Mouse (Mus musculus) gastrocnemius, postnatal 14 days (tissue): ENCODE data around the gene Mrtfb. TPM values are rescaled to one million over a fixed set of nuclear protein-coding genes. Genes with fewer than 3 reads are reported as not detected.

Source experiments
- DNase-seq: peaks from one replicate; pipeline ENCODE4 v3.0.0; 2021; ENCODE audit warnings: mixed read lengths
- intact Hi-C: fragments of 180-260 bp; cut with DNase I; formaldehyde crosslinking; loops from one replicate; pipeline ENCODE4 v1.15.1; 2025; ENCODE audit warnings: low total_unique reads
- long read RNA-seq, 2 experiments: library from polyadenylated mRNA; stranded (forward); transcript quantifications; one replicate each; pipeline ENCODE4 v2.0.0; 2021
- total RNA-seq, 2 experiments: library from RNA; stranded (reverse); gene quantifications; 2 replicates each; pipeline ENCODE4 v1.2.3; 2021

The Mrtfb gene
- 10 to 100 TPM; 27.4 to 33.3 TPM for total RNA-seq
- long read RNA-seq, experiment 1, partial matches to known transcripts, result 2 of 8 reads
- long read RNA-seq, experiment 1, other reads (novel, unspliced or antisense), result 6 of 8 reads
- long read RNA-seq, experiment 2, full-length matches to known transcripts, result 2 of 8 reads
- long read RNA-seq, experiment 2, partial matches to known transcripts, result 2 of 8 reads
- long read RNA-seq, experiment 2, other reads (novel, unspliced or antisense), result 4 of 8 reads

DNA sequence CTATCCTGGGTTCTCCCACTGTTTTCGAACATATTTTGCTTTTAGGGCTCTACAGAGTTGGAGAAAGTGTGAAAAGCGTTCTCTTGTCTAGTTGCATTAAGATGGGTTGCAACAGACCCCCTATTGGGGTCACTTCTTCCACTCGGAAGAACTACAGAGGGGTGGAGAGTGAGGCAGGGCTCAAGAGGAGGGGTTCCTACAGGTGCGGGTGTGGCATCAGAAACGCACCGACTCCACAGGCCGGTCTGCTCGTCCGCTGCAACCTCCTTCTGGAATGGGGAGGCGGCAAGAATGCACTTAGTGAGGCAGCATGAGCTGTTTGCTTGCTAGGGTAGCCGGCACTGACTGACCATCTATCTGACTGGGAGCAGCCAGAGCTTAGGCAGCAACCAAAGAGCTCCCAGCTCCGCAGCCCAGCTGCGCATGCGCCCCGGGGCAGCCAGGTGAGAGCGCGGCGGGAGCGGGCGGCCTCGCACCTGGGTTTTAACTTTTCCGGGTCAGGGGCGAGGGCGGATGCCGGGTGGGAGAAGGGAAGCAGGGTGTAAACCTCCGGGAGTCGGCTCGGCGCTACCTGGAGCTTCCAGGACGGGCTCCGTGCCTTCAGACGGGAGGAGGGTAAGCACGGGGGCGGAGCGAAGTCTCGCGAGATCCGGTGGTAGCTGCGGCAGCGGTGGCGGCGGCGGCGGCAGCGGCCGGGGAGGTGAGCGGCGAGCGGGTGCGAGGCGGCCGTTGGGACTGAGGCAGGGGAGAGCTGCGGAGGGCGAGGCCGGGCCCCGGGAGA is at the start of gene Mrtfb:
TSS of gene Mrtfb (plus strand) at position 627 of the 781 bp plus-strand sequence.
- intact Hi-C loops, result no loop called here
- DNase-seq, result peak; percentile 91

DNA sequence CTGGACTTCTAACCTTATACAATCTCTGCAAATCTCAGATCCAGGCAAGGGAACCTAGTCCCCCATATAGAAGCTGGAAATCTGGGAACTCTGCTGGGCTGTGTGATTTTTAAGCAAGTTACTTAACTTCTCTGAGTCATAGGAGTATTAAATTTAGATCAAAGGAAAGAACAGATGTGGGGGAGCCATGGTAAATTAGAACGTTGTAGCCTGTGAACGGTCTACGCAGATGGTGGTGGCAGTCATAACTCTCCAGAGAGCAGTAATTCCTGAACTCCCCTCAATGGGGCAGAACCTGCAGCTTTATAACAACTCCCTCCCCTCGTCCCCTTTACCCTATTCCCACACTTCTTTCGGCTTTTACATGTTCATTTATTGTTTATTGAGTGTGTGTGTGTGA is 48.6 kb upstream of the Mrtfb start:
- intact Hi-C loops, result no loop called here
- no peak for DNase-seq

DNA sequence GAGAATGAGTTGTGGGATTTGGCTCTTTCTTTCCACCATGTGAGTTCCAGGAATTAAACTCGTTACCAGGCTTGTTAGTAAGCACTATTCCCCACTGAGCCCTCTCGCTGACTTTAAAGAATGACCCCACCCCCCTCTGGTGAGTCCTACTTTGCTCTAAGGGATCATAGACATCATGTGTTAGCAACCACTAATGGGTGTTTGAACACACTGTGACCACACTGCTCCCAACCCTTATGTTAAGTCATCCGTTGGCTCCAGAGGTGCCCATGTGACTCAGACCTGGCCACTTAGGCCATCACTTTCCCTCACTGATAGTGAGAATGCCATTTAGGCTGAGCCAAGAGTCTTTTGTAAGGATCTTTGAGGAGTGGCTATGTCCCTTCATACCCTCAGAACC is 48.2 kb upstream of the Mrtfb start:
- intact Hi-C loops, result no loop called here
- DNase-seq, result no peak

DNA sequence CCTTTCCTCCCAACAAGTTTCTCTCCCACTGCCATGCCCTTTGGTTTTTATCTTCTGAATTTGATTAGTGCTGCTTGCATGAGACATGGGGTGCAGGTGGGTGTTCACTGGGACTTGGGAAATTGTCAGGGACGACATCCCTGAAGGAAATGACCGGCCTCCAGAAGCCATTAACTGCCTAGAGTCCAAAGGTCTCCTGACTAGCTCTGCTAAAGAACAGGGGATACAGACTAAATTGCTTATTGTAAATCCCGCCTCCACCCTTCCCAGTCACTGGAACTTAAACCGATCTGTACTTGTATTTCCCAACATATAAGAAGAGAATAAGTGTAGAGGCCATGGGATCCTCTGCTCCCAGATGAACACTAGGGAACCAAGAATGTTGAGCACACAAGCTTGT is 43.5 kb upstream of the Mrtfb start:
- DNase-seq, result no peak
- intact Hi-C loops, result no loop called here

DNA sequence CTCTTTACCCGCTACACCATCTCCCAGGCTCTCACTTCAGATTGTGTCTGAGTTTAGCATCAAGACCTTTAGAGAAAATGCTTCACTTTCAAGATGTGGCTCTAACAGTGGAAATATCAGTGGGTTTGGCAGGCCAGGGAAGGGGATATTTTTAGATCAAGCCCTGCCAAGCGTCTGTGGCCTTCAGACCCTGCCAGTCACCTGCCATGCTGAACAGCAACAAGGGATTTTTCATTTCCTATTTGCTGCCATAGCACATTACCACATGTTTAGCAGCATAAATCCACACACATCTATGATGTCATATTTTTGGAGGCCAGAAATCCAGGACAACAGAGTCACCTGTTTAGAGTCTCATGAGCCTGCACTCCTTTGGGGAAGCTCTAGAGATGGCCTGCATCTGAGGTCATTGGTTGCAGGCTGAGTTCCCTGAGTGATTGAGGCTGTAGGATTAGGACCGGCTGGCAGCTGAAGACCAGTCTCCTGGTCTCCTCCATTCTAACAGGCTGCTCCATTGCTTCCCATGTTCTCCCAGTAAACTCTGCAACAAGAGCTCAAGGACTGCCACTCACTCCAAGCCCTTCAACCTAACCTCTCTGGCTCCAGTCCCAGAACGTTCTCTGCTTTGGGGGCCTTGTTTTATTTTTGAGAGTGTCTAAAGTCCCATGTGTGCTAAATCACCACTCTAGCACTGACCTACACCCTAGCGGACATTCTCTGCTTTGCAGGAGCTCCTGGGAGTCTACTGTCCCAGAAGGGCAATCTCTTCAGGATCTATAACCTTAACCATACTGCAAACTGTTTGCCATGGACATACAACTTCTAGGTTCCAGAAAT is 39.9 kb upstream of the Mrtfb start:
- intact Hi-C loops, result no loop called here
- DNase-seq, result peak; percentile 35

DNA sequence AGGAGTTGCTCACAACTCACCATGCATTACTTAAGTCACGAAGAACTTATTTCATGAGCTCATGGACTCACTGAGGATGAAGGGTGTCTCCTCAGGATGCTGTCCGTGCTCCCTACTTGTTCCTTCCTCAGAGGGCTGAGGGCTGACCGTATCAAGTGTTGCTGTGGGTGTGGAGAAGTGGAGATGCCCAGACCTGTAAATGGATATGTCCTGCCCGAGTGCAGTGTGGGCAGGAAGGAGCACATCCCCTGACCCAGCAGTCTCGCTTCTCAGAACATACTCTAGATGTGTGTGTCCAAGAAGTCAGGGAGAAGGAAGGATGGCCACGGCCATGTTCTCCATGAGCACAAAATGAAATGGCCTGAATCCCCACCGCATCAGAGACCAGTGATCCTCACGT is 38.3 kb upstream of the Mrtfb start:
- DNase-seq, result peak; percentile 20
- intact Hi-C loops, result no loop called here

DNA sequence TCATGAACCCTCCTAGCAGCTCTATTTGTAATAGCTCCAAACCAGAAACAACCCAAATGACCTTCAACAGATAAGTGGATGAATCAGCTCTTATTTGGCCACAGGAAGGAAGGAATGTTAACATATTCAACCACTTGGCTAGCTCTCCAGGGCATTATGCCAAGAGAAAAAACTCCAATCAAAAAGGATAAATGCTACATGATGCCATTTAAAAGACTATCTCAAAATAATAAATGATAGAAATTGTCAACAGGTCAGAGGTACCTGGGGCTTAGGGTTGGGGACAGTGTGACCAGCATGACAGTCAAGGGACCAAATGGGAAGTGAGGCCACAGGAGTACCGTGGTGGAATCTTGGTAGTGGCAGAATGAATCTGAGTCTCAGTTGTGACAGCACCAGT is 34.8 kb upstream of the Mrtfb start:
- intact Hi-C loops, result no loop called here
- DNase-seq, result no peak

DNA sequence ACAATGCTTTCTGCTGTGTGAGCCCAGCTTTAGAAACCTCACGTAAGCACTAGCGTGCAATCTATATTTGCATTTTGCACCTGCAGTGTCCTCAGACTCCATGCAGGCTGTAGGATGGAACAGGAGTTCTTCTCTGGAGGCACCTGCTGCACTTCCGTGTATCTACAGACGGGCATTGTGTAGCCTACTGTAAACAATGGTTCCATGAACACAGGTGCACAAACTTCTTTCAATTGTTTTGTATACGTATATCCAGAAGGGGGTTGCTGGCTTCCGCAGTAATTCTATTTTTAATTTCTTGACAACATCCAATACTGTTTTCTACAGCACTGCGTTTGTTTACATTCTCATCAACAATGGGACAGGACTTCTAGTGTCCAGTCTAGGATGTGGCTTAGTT is 24.2 kb upstream of the Mrtfb start:
- DNase-seq, result no peak
- intact Hi-C loops, result no loop called here

DNA sequence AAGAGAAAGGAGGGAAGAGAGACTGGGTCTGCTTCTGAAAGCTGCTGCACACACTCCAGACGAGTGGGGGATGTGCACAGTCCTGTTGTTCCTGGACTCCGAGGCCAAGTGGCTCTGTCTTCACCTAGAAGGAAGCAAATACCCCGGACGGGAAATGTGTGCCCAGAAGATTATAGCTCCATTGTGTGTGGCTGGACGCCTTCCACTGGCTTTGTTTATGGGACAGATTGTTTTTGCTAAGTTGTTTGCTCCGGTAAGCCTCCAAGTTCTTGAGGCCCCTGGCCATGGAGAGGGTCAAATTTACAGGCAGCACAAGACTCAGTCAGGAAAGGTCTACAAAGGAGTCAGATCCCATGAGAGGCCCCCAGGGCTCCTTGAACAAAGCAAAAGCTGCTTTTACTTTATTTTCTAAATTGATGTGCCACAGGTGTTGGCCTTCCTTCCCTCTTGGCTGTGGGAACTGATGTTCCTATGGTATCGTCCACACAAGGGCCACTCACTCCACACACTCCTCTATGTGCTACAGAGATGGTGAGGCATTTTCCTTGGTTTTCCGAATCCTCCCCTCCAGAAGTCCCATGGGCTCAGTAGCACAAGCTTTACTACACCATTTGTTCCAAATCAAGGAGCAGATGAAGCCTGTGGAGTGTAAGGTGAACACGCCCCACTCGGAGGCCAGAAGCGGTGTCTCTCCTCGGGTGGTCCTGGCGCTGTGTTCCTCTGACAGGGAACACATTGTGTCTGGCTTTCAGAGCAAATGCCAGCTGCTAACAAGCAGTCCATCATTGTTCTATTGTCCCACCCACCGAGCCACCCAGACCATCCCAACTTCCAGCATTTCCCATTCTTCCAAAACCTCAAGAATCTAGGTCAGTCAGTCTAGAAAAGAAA is 23.1 kb upstream of the Mrtfb start:
- intact Hi-C loops, result no loop called here
- DNase-seq, result peak; percentile 23

DNA sequence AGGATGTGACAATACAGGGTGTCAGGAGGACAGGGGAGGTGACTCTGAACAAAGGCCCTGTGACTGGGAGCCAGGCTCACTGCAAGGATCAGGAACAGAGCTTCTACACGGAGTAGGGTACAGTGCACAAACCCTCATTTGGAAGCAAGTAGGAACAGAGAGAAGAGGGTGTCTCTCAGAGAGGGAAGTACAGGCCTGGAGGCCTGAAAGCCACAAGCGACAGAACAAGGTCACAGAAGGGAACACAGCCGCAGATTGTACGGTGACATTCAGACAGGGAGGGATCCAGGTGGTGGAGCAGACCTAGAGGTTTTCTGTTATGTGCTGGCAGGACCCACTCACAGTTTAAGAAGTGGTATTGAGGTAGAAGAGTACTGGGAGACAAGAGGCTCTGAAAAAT is 17.2 kb upstream of the Mrtfb start:
- intact Hi-C loops, result no loop called here
- DNase-seq, result no peak

DNA sequence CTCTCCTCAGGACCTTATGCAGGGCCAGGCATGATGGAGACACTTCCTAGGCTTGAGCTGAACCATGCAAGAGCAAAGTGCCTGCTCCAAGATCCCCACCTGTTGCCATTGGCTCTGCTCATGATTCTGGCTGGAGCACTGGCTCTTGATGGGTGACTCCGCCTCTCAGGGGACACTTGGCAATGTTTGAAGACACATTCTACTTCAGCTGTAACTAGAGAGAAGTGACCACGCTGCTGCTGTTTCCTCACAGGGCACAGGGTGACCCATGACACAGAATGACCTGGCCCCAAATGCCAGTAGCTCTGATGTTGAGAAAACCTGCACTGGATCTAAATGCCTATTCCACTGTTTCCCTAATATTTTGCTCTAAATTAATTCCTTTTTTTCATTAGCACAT is 16.7 kb upstream of the Mrtfb start:
- peak; percentile 42 for DNase-seq
- intact Hi-C loops, result no loop called here

DNA sequence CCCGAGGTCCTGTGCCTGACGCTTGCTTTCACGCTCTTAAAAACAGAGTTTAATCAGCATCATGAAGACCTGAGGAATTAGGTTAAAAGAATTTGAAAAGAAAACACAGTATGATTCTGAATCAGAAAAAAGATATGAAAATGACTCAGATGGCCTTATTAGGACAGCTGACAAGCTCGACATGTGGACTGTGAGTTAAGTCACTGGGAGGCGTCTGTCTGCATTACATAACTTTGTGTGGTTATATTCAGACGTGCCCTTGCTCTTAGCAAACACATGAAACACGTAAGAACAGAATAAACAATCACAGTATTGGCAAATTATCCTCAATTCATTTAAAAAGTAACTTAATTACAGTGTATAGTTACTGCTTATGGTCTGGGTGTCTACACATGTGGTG is 16.0 kb upstream of the Mrtfb start:
- no peak for DNase-seq
- intact Hi-C loops, result no loop called here

DNA sequence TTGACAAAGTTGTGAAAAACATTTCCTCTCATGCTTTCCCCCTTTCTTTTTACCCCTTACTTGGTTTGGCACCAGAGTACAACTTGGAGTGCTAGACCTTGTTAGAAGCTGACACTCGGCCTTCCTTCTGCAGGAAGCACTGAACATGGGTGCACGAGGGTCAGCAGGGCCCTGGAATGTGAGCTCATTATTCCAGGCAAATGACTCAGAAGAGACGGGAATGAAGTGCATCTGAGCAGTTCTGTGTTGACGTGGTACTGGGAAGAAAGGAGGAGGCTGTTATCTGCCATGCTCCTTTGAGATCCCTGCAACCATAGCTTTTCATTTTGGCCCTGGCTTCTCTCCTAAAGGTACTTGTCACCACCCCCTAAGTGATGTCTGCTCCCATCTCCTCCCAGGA is 10.6 kb upstream of the Mrtfb start:
- intact Hi-C loops, result no loop called here

DNA sequence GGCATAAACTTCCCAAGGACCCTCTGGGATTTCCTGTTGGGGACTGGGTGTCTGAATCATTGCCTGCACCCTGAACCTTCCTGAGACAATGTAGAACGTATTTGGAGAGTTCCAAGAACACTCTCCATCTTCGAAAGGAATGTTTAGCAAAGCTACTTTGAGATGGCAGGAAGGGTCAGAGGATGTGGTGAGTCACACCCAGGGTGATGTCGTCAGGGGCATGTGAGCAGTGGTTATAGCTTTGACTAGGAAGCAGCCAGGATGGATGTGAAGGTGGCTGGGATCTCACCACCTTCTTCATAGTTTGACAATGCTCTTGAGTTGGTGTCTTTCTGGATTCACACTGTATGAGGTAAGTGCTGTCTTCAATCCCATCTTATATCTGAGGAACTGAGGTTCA is 9.4 kb upstream of the Mrtfb start:
- no peak for DNase-seq
- intact Hi-C loops, result no loop called here

More for the DNA sequence above, 10.6 kb upstream of the Mrtfb start:
- no peak for DNase-seq

DNA sequence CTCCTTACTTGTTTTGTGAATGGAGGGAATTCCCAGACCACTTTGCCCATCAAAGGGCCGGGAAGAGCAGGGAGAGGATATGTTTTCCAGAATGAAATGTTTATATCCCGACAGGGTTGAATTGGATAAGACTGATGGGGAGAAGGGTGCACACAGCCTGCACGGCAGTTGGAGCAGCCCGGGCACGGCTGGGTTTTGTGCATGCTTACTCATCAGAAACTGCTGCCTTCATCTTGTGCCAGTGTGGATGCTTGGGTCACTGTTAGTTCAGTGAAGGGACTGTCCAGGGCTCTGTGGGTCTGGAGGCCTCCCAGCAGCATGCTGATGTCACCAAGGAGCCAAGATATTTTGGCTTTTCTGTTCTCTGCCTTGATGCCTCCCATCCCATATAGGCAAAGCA is 6.2 kb upstream of the Mrtfb start:
- intact Hi-C loops, result no loop called here
- DNase-seq, result no peak

DNA sequence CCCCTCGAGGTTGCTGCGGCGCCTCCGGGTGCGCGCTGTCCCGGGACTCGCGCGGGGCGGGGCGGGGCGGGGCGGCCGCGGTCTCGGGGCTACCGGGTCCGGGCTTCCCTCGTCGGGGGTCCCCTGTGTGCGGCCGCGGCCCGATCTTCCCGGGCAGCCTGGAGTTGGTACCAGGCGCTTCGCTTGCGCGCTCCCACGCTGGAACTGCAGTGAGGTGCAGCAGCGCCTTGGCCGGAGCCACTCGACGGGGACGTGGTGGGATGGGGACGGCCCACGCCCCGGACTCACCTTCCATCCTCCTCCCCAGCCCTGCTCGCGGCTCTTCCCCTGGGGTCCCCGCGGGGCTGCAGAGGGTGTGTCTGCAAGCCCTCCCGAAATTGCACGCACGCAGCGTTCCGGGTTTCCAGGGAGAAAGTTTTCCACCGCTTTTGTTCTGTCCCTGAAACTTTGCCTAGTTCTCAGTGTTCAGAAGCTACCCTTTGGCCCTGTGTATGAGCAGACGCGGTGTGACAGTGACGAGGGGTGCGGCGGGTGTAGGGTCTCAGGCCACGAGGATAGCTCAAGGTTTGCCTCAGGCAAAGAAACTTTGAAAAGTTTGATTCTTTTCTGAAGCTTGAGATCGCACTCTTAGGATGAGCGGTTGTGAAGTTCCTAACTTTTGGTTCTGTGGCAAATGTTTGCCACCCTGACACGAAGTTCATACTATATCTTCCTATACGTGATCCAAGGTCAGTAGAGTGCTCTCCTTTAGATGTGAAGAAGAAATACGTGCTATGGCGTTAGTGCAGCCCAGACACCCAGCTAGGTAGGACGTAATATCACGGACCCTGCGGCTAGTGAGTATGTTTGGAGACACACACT is 616 bp downstream of the Mrtfb start:
- peak; percentile 38 for DNase-seq
- intact Hi-C loops, result no loop called here

DNA sequence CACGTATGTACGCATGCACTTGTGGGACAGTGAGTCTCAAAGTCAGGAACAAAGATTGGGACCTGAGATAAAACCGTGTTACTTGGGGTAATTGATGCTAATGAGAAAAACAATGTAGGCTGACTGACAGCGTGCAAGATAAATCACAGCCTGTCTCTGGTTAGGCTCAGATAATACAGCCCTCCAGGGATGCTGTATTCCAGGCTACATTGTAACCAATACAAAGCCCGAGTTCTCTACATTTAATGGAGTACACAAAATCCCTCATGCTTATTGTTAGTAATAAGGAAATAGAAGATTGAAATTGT is 1.2 kb downstream of the Mrtfb start:
- DNase-seq, result no peak
- intact Hi-C loops, result no loop called here

DNA sequence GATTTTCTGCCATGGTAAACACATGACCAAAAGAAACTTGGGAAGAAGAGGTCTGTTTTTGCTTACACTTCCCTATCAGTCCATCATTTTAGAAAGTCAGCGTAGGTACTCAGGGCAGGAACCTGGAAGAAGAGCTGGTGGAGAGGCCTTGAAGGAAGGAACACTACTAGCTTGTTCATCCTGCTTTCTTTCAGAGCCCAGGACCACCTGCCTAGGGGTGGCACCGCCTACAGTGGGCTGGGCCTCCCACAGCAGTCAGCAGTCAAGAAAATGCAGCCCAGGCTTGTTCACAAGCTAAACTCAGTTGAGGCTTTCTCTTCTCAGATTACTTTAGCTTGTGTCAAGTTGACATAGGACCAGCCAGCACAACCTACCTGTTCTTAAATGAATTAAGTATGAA is 2.7 kb downstream of the Mrtfb start:
- no peak for DNase-seq
- intact Hi-C loops, result no loop called here

DNA sequence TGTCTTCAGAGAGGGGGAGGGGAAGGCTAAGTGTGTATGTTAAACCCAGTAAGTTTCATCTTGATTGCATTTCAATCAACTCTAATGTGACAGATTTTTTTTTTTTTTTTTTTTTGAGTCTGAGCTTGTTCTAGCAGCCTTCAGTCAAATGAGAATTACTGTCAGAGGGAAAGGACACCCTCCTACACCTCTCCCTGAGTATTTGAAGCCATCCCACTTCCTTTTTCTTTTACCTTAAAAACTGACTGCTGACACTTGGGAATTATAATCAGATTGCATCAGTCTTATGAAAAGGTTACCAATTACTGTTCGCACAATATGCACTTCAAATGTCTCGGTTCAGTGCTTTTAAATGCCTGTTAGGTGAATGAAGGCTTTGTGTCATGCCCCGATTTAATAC is 10.0 kb downstream of the Mrtfb start:
- intact Hi-C loops, result loop anchor here (10.0 kb wide), 1 partner anchor 88 kb away; no protein-coding TSS in a partner anchor
- no peak for DNase-seq
